In the genomic region with DNA sequence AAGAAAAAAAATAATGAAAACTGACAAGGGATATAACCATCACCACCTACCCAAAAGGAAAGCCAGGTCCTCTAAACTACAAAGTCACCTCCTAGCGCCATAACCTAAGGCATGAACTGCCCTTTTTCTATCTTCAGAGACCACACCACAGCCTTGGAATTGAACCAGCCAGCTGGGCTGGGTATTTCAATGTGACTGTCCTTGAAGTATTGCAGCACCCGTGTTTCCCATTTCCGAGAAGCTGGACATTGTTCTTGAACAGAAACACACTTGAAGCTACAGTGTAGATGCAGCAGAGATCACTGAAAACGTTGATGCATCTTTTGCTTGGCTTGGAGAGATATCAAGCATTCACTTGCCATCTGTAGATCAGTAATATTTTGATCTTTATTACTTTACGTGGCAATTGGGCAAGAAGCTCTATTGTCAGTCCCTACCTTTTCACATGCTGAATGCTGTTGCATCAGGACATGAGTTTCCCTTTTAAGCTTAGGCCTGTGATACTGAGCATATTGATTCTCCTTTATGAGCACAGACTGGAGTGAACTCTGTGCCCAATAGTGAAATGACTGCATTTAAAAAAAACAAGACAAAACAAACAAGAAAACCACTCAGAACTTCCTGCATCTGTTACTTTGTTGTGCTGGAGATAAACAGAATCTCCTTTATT, we compare ENCODE assay signal across 13 mouse cellular contexts.
"Had no signal": no experiment of that assay in that cellular context is flagged by ENCODE, and none has a peak within 500 bp of the region (broad histone marks: within the 10 kb centered on the region; RNA-seq: fewer than 3 reads in every experiment).

No protein-coding gene starts in this region.

- DNase-seq: kidney, adult 18-20 months; kidney, postnatal 10 days; kidney, postnatal 4 days; liver, embryonic 13.5 days; lung, adult 18-20 months; retina, postnatal 1 day; right cerebral cortex, postnatal 4 days; spleen, adult 18-20 months; thymus, postnatal 36 days had no signal

- H3K9me3 ChIP-seq: limb, embryonic 12.5 days; liver, embryonic 13.5 days; midbrain, embryonic 15.5 days; neural tube, embryonic 15.5 days had no signal

- H3K4me1 ChIP-seq: limb, embryonic 12.5 days; midbrain, embryonic 15.5 days; neural tube, embryonic 15.5 days had no signal

- H3K4me3 ChIP-seq: layer of hippocampus, adult 2 months; limb, embryonic 12.5 days; liver, embryonic 13.5 days; midbrain, embryonic 15.5 days; neural tube, embryonic 15.5 days had no signal

- H3K27ac ChIP-seq: layer of hippocampus, adult 2 months; limb, embryonic 12.5 days; liver, embryonic 13.5 days; midbrain, embryonic 15.5 days; neural tube, embryonic 15.5 days had no signal

- ATAC-seq: midbrain, embryonic 15.5 days had no signal

- H3K36me3 ChIP-seq: limb, embryonic 12.5 days; liver, embryonic 13.5 days; midbrain, embryonic 15.5 days; neural tube, embryonic 15.5 days had no signal

- H3K27me3 ChIP-seq: limb, embryonic 12.5 days; liver, embryonic 13.5 days; midbrain, embryonic 15.5 days; neural tube, embryonic 15.5 days had no signal

- H3K9ac ChIP-seq: limb, embryonic 12.5 days; liver, embryonic 13.5 days; midbrain, embryonic 15.5 days; neural tube, embryonic 15.5 days had no signal

- H3K4me2 ChIP-seq: limb, embryonic 12.5 days; liver, embryonic 13.5 days; midbrain, embryonic 15.5 days; neural tube, embryonic 15.5 days had no signal
